Mouse (Mus musculus) heart, embryonic 12.5 days (tissue): Measurements from ENCODE around the gene Pltp. TPM values are rescaled to one million over a fixed set of nuclear protein-coding genes. Genes with fewer than 3 reads are reported as not detected.

Experiments
- ATAC-seq: fragments of 200-750 bp; cut with Nextera tagmentation; 2 replicates; pipeline ENCODE4 v1.8.0; 2017; ENCODE audit warnings: moderate TSS enrichment, moderate library complexity; ENCODE audit not compliant: insufficient number of reproducible peaks, low FRiP score
- H3K27ac ChIP-seq: fragments of 300-500 bp; sonication (generic); 2 replicates; pipeline ENCODE4 v1.5.1; 2016; ENCODE audit warnings: mild to moderate bottlenecking, moderate library complexity; ENCODE audit not compliant: poor library complexity, severe bottlenecking
- H3K27me3 ChIP-seq: fragments of 300-500 bp; sonication (generic); replicated peaks from 2 replicates; pipeline ENCODE4 v1.6.1; 2016; ENCODE audit warnings: mild to moderate bottlenecking, moderate library complexity
- H3K36me3 ChIP-seq: fragments of 300-500 bp; sonication (generic); 2 replicates; pipeline ENCODE4 v1.6.1; 2016; ENCODE audit warnings: mild to moderate bottlenecking, moderate library complexity
- H3K4me1 ChIP-seq: fragments of 300-500 bp; sonication (generic); replicated peaks from 2 replicates; pipeline ENCODE4 v1.6.1; 2016; ENCODE audit warnings: mild to moderate bottlenecking
- H3K4me2 ChIP-seq: fragments of 300-500 bp; sonication (generic); 2 replicates; pipeline ENCODE4 v1.6.1; 2016; ENCODE audit warnings: mild to moderate bottlenecking, moderate library complexity
- H3K4me3 ChIP-seq: fragments of 300-500 bp; sonication (generic); 2 replicates; pipeline ENCODE4 v1.5.1; 2016; ENCODE audit warnings: mild to moderate bottlenecking
- H3K9ac ChIP-seq: fragments of 300-500 bp; sonication (generic); 2 replicates; pipeline ENCODE4 v1.6.1; 2016; ENCODE audit warnings: mild to moderate bottlenecking, moderate library complexity
- H3K9me3 ChIP-seq: fragments of 300-500 bp; sonication (generic); replicated peaks from 2 replicates; pipeline ENCODE4 v1.6.1; 2016; ENCODE audit warnings: mild to moderate bottlenecking, moderate library complexity
- WGBS: fragments of 180-500 bp; shearing (Covaris S2); methylation state at CpG from one replicate; pipeline ENCODE4 v1.1.7; 2016; 5-methylcytosine and 5-hydroxymethylcytosine counted together
- polyA plus RNA-seq: library from polyadenylated mRNA; unstranded; fragments of >200 nt; fragmentation: Nextera tagmentation; extraction: Ambion mirVana; gene quantifications from 2 replicates; pipeline ENCODE4 v1.2.1, GENCODE M21; 2016

The Pltp gene
- polyA plus RNA-seq, 1 experiment from 2014 or later = 9.9 TPM

GRCm38 (mm10) chr2:164835164-164835563, 22.3 kb downstream of the Pltp start:
- Histone ChIP-seq H3K9ac (no peak overlapping the region), H3K27me3 (no peaks in the 10 kb centered on the region), H3K36me3 (peaks cover 49% of the 10 kb centered on the region), H3K4me1 (peaks cover 31% of the 10 kb centered on the region), H3K4me2 (peak overlapping the region; percentile 96), H3K4me3 (peak overlapping the region; percentile 74; the same call in 1 of the 2 replicates), H3K9me3 (no peaks in the 10 kb centered on the region), H3K27ac (no peak overlapping the region)
- no peak for ATAC-seq
- 87% methylated on average over 4 of the region's 4 CpGs for WGBS

GRCm38 (mm10) chr2:164834531-164834930, 23.0 kb downstream of the Pltp start:
- peaks cover 31% of the 10 kb centered on the region for H3K4me1 ChIP-seq
- H3K4me2 ChIP-seq = peak overlapping the region; percentile 96
- peak overlapping the region; percentile 88 for H3K9ac ChIP-seq
- 41% methylated on average over 8 of the region's 8 CpGs for WGBS
- H3K36me3 ChIP-seq = peaks cover 42% of the 10 kb centered on the region
- no peaks in the 10 kb centered on the region for H3K9me3 ChIP-seq
- ATAC-seq = no peak
- peak overlapping the region; percentile 74 for H3K4me3 ChIP-seq
- H3K27me3 ChIP-seq = no peaks in the 10 kb centered on the region
- peak overlapping the region; percentile 99; the same call in 1 of the 2 replicates for H3K27ac ChIP-seq

- H3K27ac ChIP-seq = peak within 1 kb of the TSS; percentile 99
- H3K36me3 ChIP-seq = peaks cover 42% of the 10 kb centered on the region
- H3K4me1 ChIP-seq = peaks cover 31% of the 10 kb centered on the region
- H3K4me3 ChIP-seq = peak within 1 kb of the TSS; percentile 74
- H3K9me3 ChIP-seq = no peaks in the 10 kb centered on the region
- peak within 1 kb of the TSS; percentile 88 for H3K9ac ChIP-seq
- no peaks in the 10 kb centered on the region for H3K27me3 ChIP-seq
- ATAC-seq = peak; percentile 80
- WGBS = under 1% methylated on average over 31 of the region's 31 CpGs
- H3K4me2 ChIP-seq = peak within 1 kb of the TSS; percentile 96
These were observed 24.1 kb downstream of the Pltp start, which contains the start of gene Neurl2 for GRCm38 (mm10) chr2:164833314-164833959. Gene Neurl2 (minus strand): TSS chr2:164833456.

- ATAC-seq = peak; percentile 78
- Histone ChIP-seq H3K27ac (peak within 1 kb of the TSS; percentile 99), H3K9ac (peak within 1 kb of the TSS; percentile 88), H3K4me1 (peaks cover 31% of the 10 kb centered on the region), H3K4me3 (peak within 1 kb of the TSS; percentile 74), H3K9me3 (no peaks in the 10 kb centered on the region), H3K4me2 (peak within 1 kb of the TSS; percentile 96), H3K36me3 (peaks cover 41% of the 10 kb centered on the region), H3K27me3 (no peaks in the 10 kb centered on the region)
- under 1% methylated on average over 35 of the region's 35 CpGs for WGBS
These were observed 24.7 kb downstream of the Pltp start, which contains the start of gene Ctsa for GRCm38 (mm10) chr2:164832748-164833301. Gene Ctsa (plus strand): TSS chr2:164832873.

- 59% methylated on average over 16 of the region's 16 CpGs for WGBS
These were observed 25.3 kb downstream of the Pltp start for GRCm38 (mm10) chr2:164832032-164832747.

GRCm38 (mm10) chr2:164831029-164831428, 26.5 kb downstream of the Pltp start:
- peak overlapping the region; percentile 45; the same call in 1 of the 2 replicates for H3K9ac ChIP-seq
- H3K4me2 ChIP-seq = peak overlapping the region; percentile 96
- WGBS = 86% methylated on average over 10 of the region's 10 CpGs
- peaks cover 42% of the 10 kb centered on the region for H3K36me3 ChIP-seq
- no peak for ATAC-seq
- no peaks in the 10 kb centered on the region for H3K27me3 ChIP-seq
- no peak overlapping the region for H3K27ac ChIP-seq
- no peak overlapping the region for H3K4me3 ChIP-seq
- H3K4me1 ChIP-seq = peaks cover 31% of the 10 kb centered on the region
- H3K9me3 ChIP-seq = no peaks in the 10 kb centered on the region

More at GRCm38 (mm10) chr2:164832032-164832747, 25.3 kb downstream of the Pltp start:
- peaks cover 41% of the 10 kb centered on the region for H3K36me3 ChIP-seq
- H3K27me3 ChIP-seq = no peaks in the 10 kb centered on the region
- peak overlapping the region; percentile 88 for H3K9ac ChIP-seq
- peak overlapping the region; percentile 99 for H3K27ac ChIP-seq
- peak overlapping the region; percentile 74 for H3K4me3 ChIP-seq
- no peaks in the 10 kb centered on the region for H3K9me3 ChIP-seq
- ATAC-seq = no peak; the same call in 1 of the 2 replicates
- H3K4me1 ChIP-seq = peaks cover 31% of the 10 kb centered on the region
- H3K4me2 ChIP-seq = peak overlapping the region; percentile 96

- peaks cover 49% of the 10 kb centered on the region for H3K36me3 ChIP-seq
- 91% methylated on average over 1 of the region's 1 CpGs for WGBS
- ATAC-seq = no peak
These were observed 28.4 kb downstream of the Pltp start for GRCm38 (mm10) chr2:164829090-164829489.

GRCm38 (mm10) chr2:164828437-164828836, 29.1 kb downstream of the Pltp start, which contains the start of gene Spata25:
Gene Spata25 (minus strand): TSS chr2:164828537.
- Histone ChIP-seq H3K9ac (no peak within 1 kb of the TSS), H3K36me3 (peaks cover 49% of the 10 kb centered on the region), H3K9me3 (no peaks in the 10 kb centered on the region), H3K27me3 (no peaks in the 10 kb centered on the region), H3K4me3 (no peak within 1 kb of the TSS), H3K4me1 (peaks cover 22% of the 10 kb centered on the region), H3K27ac (no peak within 1 kb of the TSS), H3K4me2 (no peak within 1 kb of the TSS)
- ATAC-seq = no peak
- 82% methylated on average over 6 of the region's 6 CpGs for WGBS

More at GRCm38 (mm10) chr2:164829090-164829489, 28.4 kb downstream of the Pltp start:
- no peak overlapping the region for H3K4me3 ChIP-seq
- H3K9me3 ChIP-seq = no peaks in the 10 kb centered on the region
- H3K4me2 ChIP-seq = no peak overlapping the region
- no peaks in the 10 kb centered on the region for H3K27me3 ChIP-seq
- no peak overlapping the region for H3K27ac ChIP-seq
- peaks cover 18% of the 10 kb centered on the region for H3K4me1 ChIP-seq
- no peak overlapping the region for H3K9ac ChIP-seq

- no peaks in the 10 kb centered on the region for H3K9me3 ChIP-seq
- no peaks in the 10 kb centered on the region for H3K27me3 ChIP-seq
- peaks cover 19% of the 10 kb centered on the region for H3K4me1 ChIP-seq
- H3K4me2 ChIP-seq = no peak overlapping the region
- H3K4me3 ChIP-seq = no peak overlapping the region
- H3K27ac ChIP-seq = no peak overlapping the region
- 85% methylated on average over 16 of the region's 16 CpGs for WGBS
- H3K36me3 ChIP-seq = peaks cover 49% of the 10 kb centered on the region
- ATAC-seq = no peak
- H3K9ac ChIP-seq = no peak overlapping the region
These were observed 30.2 kb downstream of the Pltp start for GRCm38 (mm10) chr2:164827146-164827850.

- no peak for ATAC-seq
- Histone ChIP-seq H3K4me1 (peaks cover 8% of the 10 kb centered on the region), H3K4me2 (no peak overlapping the region), H3K27ac (no peak overlapping the region), H3K4me3 (no peak overlapping the region), H3K9me3 (no peaks in the 10 kb centered on the region), H3K36me3 (peaks cover 63% of the 10 kb centered on the region), H3K27me3 (no peaks in the 10 kb centered on the region), H3K9ac (no peak overlapping the region)
- WGBS = 88% methylated on average over 17 of the region's 17 CpGs
These were observed 32.0 kb downstream of the Pltp start for GRCm38 (mm10) chr2:164825521-164825920.
